Mouse (Mus musculus) central nervous system, embryonic 14 days (tissue): ENCODE measurements around the gene Foxa3. TPM values are rescaled to one million over a fixed set of nuclear protein-coding genes. Genes with fewer than 3 reads are reported as not detected.

ENCODE experiments used
- polyA plus RNA-seq: library from polyadenylated mRNA; depleted of rRNA; stranded (reverse); fragments of >200 nt; gene quantifications from 2 replicates; pipeline ENCODE4 v1.2.3, GENCODE M21; 2012; rRNA removed

The Foxa3 gene
- 0.09 and 0.76 TPM in 2 replicates for polyA plus RNA-seq

DNA sequence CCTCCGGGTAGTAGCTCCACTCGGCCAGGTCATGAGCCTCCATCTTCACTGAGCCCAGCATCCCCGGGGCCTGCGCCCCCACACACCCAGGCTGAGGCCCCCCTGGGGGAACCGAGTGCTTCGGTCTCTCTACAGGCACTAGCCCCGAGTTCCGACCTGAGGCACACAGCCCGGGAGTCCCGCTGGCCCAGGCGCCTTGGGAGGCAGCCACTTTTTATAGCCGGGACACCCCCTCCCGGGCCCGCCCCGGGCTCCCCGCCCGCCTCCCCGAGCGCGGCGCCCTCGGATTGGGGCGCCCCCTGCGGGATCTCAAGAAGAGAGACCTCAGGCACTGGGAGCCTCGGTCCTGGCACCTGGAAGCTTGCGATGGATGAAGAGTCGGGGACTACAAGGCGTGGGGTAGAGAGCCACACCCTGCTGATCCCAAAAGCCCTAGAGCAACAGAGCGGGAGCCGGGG lies at the start of gene Foxa3:
Foxa3 (minus strand) TSS at position 182 of the 458 bp plus-strand sequence.

DNA sequence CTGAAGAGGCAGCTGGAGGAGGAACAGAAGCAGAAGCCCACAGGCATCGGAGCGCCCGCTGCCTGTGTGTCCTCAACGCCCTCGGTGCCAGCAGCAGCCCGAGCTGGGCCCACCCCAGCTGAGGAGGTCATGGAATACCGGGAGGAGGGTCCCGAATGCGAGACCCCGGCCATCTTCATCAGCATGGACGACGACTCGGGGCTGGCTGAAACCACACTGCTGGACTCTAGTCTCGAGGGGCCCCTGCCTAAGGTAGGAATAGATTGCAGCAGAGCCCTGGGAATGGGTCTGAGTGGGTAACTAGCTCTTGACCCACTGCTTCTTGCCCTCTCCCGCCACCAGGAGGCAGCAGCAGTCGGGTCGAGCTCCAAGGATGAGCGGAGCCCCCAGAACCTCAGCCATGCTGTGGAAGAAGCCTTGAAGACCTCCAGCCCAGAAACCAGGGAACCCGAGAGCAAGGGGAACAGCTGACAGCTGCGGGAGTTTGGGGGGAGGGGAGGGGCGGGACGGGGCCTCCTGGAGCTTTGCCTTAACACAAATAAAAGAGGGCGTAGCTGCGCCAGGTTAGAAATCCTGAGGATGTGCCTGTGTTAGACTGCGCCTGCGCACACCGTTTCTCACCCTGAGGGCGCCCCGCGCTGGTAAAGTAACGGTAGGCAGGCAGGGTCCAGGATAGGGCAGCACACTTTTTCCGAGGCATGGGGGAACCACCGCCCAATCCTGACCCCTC lies 30.9 kb upstream of the Foxa3 start, which contains the start of gene Rsph6a:
Rsph6a (plus strand) TSS at position 644 of the 730 bp plus-strand sequence.

DNA sequence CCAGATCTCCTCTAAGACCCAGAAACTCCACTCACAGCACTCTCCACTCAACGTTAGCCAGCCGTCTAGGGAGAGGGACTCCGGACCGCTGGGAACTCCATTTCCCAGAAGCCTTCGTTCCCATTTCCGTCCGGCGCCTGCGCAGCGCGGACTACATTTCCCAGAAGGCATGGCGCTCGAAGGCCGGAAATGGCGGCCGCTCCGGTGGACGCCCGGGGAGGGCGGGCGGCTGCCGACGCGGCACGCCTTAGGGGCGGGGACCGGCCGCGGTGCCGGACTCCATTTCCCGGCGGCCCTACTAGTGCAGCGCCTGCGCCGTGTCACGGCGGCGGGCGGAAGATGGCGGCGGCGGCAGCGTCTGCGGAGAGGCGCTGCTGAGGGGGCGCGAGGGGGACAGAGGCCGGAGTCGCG lies 763 bp upstream of the Foxa3 start, which contains the start of gene Sympk:
Sympk (plus strand) TSS at position 282 of the 411 bp plus-strand sequence.

DNA sequence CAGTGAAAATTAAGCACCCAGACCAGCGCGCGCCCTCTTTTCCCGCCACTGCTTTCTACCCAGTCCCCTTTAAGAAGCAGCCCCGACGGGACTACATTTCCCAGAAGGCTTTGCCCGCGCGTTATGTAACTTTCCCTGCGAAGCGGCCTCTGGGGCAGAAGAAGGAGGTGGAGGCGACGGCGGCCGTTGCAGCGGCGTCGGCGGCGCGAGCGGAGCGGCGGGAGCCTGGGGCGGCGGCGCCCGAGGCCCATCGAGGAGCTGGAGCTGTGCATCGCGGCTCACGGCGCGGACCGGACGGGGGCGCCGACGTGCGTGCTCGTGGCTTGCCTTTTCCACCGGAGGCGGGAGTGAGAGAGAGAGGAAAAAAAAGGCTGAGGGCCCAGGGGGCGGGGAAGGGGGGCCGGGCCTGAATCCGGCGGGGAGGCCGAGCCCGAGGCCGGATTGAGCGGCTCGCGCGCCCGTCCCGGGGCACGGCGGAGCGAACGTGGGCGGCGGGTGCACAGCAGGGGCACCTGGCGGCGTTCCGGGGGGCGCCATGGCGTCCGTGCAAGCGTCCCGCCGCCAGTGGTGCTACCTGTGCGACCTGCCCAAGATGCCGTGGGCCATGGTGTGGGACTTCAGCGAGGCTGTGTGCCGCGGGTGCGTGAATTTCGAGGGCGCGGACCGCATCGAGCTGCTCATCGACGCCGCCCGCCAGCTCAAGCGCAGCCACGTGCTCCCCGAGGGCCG lies 19.3 kb downstream of the Foxa3 start, which contains the start of gene Irf2bp1:
Irf2bp1 (plus strand) TSS at position 143 of the 729 bp plus-strand sequence.

DNA sequence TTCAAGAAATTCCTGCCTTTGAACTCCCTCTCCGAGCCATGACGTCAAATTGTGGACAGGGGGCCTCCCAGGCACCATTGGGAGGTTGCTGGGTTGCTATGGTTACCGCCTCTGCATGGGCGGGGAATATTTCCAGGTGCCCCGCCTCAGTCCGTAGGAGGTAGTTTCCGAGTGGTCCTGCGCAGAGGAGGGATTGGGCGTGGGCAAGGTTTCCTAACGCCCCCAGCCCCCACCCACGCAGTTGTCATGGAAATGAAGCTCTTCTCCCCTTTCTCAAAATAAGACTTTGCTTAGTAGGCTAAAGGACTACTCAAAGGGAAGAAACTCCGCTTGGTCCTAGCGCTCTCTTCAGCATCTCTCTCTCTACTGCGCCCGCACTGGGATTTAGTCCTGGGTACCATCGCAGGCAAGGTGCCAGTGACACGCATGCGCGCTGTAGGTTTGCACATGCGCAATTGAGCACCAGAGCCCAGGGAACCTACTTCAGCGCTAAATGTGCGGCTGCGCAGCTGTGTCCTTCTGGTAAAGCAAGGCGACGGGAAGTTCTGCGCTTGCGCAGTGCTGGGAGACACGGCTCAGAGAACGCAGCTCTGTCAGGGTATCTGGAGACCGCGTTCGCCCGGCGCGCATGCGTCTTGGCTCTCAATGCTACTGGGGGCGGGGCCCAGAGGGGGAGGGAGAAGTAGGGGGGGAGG lies 32.6 kb downstream of the Foxa3 start, which contains the start of gene Mypop:
Mypop (plus strand) TSS at position 645 of the 695 bp plus-strand sequence.

DNA sequence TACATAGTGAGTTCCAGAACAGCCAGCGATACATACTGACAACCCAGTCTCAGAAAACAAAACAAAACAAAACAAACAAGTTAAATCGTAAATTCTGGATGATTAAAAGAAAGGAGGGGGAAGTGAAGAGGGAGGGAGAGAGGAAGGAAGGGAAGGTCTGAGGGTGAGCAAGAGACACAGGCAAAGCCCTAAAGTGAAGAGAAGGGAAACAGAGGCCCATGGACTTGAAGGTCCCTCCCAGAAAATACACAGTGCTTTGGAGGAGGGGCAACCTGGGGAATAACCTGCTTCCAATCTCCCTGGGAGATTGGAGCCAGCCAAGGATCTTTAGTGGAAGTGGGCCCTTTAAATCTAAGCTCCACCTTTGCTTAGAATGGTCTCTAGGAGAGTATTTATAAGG lies 36.2 kb downstream of the Foxa3 start, which contains the start of gene Nanos2:
Nanos2 (plus strand) TSS at position 301 of the 400 bp plus-strand sequence.

Other genes starting within 250 kb of the Foxa3 start
- 0.02 TPM in 1 of 2 replicates, not detected in the other for gene Psg19, start 225.0 kb downstream of the Foxa3 start, polyA plus RNA-seq
- 0.19 and 0.21 TPM in 2 replicates for gene Psg17, start 201.9 kb downstream of the Foxa3 start, polyA plus RNA-seq
- 0.77 and 0.98 TPM in 2 replicates for gene Mill2, start 183.6 kb downstream of the Foxa3 start, polyA plus RNA-seq
- gene Pglyrp1, start 152.2 kb downstream of the Foxa3 start, polyA plus RNA-seq, result 6.9 and 7.9 TPM in 2 replicates
- 34.8 and 37.2 TPM in 2 replicates for gene Ccdc61, start 113.1 kb downstream of the Foxa3 start, polyA plus RNA-seq
- 25.7 and 28.5 TPM in 2 replicates for gene Nova2, start 97.7 kb downstream of the Foxa3 start, polyA plus RNA-seq
- gene Nanos2, start 36.1 kb downstream of the Foxa3 start, polyA plus RNA-seq, result 2.4 and 2.8 TPM in 2 replicates
- gene Mypop, start 32.3 kb downstream of the Foxa3 start, polyA plus RNA-seq, result 12.2 and 13.7 TPM in 2 replicates
- gene Irf2bp1, start 19.5 kb downstream of the Foxa3 start, polyA plus RNA-seq, result 48.6 and 51.4 TPM in 2 replicates
- 94.7 and 95.7 TPM in 2 replicates for gene Sympk, start 839 bp upstream of the Foxa3 start, polyA plus RNA-seq
- gene Rsph6a, start 31.2 kb upstream of the Foxa3 start, polyA plus RNA-seq, result 0.06 and 0.13 TPM in 2 replicates
- gene Dmwd, start 52.7 kb upstream of the Foxa3 start, polyA plus RNA-seq, result 154 and 161 TPM in 2 replicates
- gene Dmpk, start 60.3 kb upstream of the Foxa3 start, polyA plus RNA-seq, result 66.0 and 81.7 TPM in 2 replicates
- 20.6 and 32.0 TPM in 2 replicates for gene Six5, start 71.1 kb upstream of the Foxa3 start, polyA plus RNA-seq
- gene Gm4969, start 94.8 kb upstream of the Foxa3 start, polyA plus RNA-seq, result 5.3 and 6.0 TPM in 2 replicates
- gene Fbxo46, start 96.3 kb upstream of the Foxa3 start, polyA plus RNA-seq, result 12.5 and 13.2 TPM in 2 replicates
- gene Qpctl, start 125.8 kb upstream of the Foxa3 start, polyA plus RNA-seq, result 15.7 and 17.0 TPM in 2 replicates
- gene Snrpd2, start 126.2 kb upstream of the Foxa3 start, polyA plus RNA-seq, result 153 and 184 TPM in 2 replicates
- gene Gipr, start 142.6 kb upstream of the Foxa3 start, polyA plus RNA-seq, result 12.0 and 19.1 TPM in 2 replicates
- 47.2 and 49.2 TPM in 2 replicates for gene Eml2, start 152.9 kb upstream of the Foxa3 start, polyA plus RNA-seq
- gene Gpr4, start 189.0 kb upstream of the Foxa3 start, polyA plus RNA-seq, result 4.1 and 4.4 TPM in 2 replicates
- gene Opa3, start 204.8 kb upstream of the Foxa3 start, polyA plus RNA-seq, result 25.6 and 27.9 TPM in 2 replicates
- 64.3 and 74.5 TPM in 2 replicates for gene Vasp, start 248.3 kb upstream of the Foxa3 start, polyA plus RNA-seq